Comparison of ENCODE assay signal across 8 mouse cellular contexts in the genomic region with DNA sequence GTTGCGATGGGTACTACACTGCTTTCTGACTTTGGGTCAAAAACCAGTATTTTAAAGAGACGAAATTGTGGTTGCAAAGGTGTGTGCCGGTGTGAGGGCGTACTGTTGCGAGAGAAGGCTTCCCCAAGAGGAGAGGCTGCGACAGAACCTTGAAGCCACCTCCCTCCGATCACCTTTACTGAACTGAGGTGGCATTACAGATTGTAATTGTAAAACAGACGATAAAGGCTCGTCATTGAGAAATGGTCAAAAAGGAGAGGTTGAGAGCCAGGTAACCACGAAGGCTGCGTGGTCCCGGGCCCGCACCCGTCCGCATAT. TPM values are rescaled to one million over a fixed set of nuclear protein-coding genes. Genes with fewer than 3 reads are reported as not detected.
A peak's percentile ranks its signal among the peaks of the same experiment; 100 is the strongest.
DNase-seq lines count a peak whose midpoint lies in the region; ATAC-seq and TF ChIP-seq lines count a peak whose summit lies in the region.

No protein-coding gene starts in this region.

- H3K36me3 ChIP-seq in testis, adult 2 months (ENCODE audit: control insufficient read depth, insufficient read depth, low read length), result no peaks in the 10 kb centered on the region; the same call in 1 of the 2 replicates
- no peaks in the 10 kb centered on the region for H3K36me3 ChIP-seq in intestine, postnatal 0 days (ENCODE audit: control insufficient read depth, insufficient read depth)
- H3K36me3 ChIP-seq in neural tube, embryonic 13.5 days, result no peaks in the 10 kb centered on the region

- no peaks in the 10 kb centered on the region for H3K9me3 ChIP-seq in intestine, postnatal 0 days (ENCODE audit: control insufficient read depth)
- no peaks in the 10 kb centered on the region for H3K9me3 ChIP-seq in neural tube, embryonic 13.5 days

- H3K4me3 ChIP-seq in cerebellum, adult 2 months (replicated peaks; ENCODE audit: insufficient read depth, low read depth, low read length), result peak overlapping the region; percentile 70
- peak overlapping the region; percentile 88 for H3K4me3 ChIP-seq in testis, adult 2 months (ENCODE audit: control insufficient read depth, low read depth, low read length)
- peak overlapping the region; percentile 76 for H3K4me3 ChIP-seq in intestine, postnatal 0 days (ENCODE audit: low read depth, low read length)
- H3K4me3 ChIP-seq in neural tube, embryonic 13.5 days, result peak overlapping the region; percentile 76

- peak overlapping the region; percentile 66 for H3K9ac ChIP-seq in intestine, postnatal 0 days (ENCODE audit: low read depth, low read length)
- peak overlapping the region; percentile 83 for H3K9ac ChIP-seq in neural tube, embryonic 13.5 days

- TF ChIP-seq POLR2A in cerebellum, adult 2 months (IDR thresholded peaks at IDR 0.05; ENCODE audit: borderline replicate concordance, insufficient read depth, low read length), result no peak
- no peak for TF ChIP-seq POLR2A in testis, adult 2 months (IDR thresholded peaks at IDR 0.05; ENCODE audit: control insufficient read depth, low read depth, low read length)

- peak; percentile 0; the same call in 1 of the 2 replicates for ATAC-seq in intestine, postnatal 0 days
- no peak; the same call in 1 of the 2 replicates for ATAC-seq in neural tube, embryonic 13.5 days (ENCODE audit: low read depth)

- peaks cover 8% of the 10 kb centered on the region for H3K4me1 ChIP-seq in cerebellum, adult 2 months (ENCODE audit: control insufficient read depth, insufficient read depth, low read length)
- peaks cover 2% of the 10 kb centered on the region for H3K4me1 ChIP-seq in testis, adult 2 months (ENCODE audit: control insufficient read depth, insufficient read depth, low read length)
- peaks cover 3% of the 10 kb centered on the region; the same call in 1 of the 2 replicates for H3K4me1 ChIP-seq in intestine, postnatal 0 days (replicated peaks; ENCODE audit: control insufficient read depth, insufficient read depth, low read length)
- peaks cover 17% of the 10 kb centered on the region for H3K4me1 ChIP-seq in neural tube, embryonic 13.5 days (replicated peaks)

- WGBS in cerebellum, adult 2 months, result under 1% methylated on average over 15 of the region's 15 CpGs
- 1% methylated on average over 15 of the region's 15 CpGs for WGBS in intestine, postnatal 0 days
- 2% methylated on average over 15 of the region's 15 CpGs for WGBS in neural tube, embryonic 13.5 days

- DNase-seq in cerebellum, adult 2 months, result no peak
- no peak for DNase-seq in cerebellum, postnatal 25 days
- DNase-seq in testis, postnatal 14 days (ENCODE audit: low spot score), result no peak
- no peak for DNase-seq in yolk sac, embryonic 10.5 days (ENCODE audit: low spot score)
- DNase-seq in cerebellum, adult 9-10 months, result no peak

- H3K4me2 ChIP-seq in intestine, postnatal 0 days (replicated peaks; ENCODE audit: low read depth), result peak overlapping the region; percentile 89
- peak overlapping the region; percentile 87 for H3K4me2 ChIP-seq in neural tube, embryonic 13.5 days

- TF ChIP-seq CTCF in cerebellum, adult 2 months (IDR thresholded peaks at IDR 0.05; ENCODE audit: borderline replicate concordance, insufficient read depth, low read depth, low read length), result no peak
- no peak for TF ChIP-seq CTCF in testis, adult 2 months (IDR thresholded peaks at IDR 0.05; ENCODE audit: control insufficient read depth, insufficient read depth, insufficient replicate concordance, low read depth, low read length)
- no peak for TF ChIP-seq CTCF in intestine, postnatal 0 days (IDR thresholded peaks at IDR 0.05; ENCODE audit: low read depth)

- H3K27ac ChIP-seq in cerebellum, adult 2 months (ENCODE audit: insufficient read depth, low read length), result peak overlapping the region; percentile 42
- peak overlapping the region; percentile 93 for H3K27ac ChIP-seq in testis, adult 2 months (ENCODE audit: control insufficient read depth, insufficient read depth, low read depth, low read length)
- peak overlapping the region; percentile 96 for H3K27ac ChIP-seq in intestine, postnatal 0 days (ENCODE audit: low read depth, low read length)
- H3K27ac ChIP-seq in neural tube, embryonic 13.5 days (replicated peaks), result peak overlapping the region; percentile 87

- H3K27me3 ChIP-seq in cerebellum, adult 2 months (ENCODE audit: control insufficient read depth, insufficient read depth, low read length), result no peaks in the 10 kb centered on the region
- H3K27me3 ChIP-seq in testis, adult 2 months (ENCODE audit: control insufficient read depth, insufficient read depth, low read length), result no peaks in the 10 kb centered on the region
- no peaks in the 10 kb centered on the region for H3K27me3 ChIP-seq in intestine, postnatal 0 days (replicated peaks; ENCODE audit: control insufficient read depth, insufficient read depth, low read length)
- no peaks in the 10 kb centered on the region for H3K27me3 ChIP-seq in neural tube, embryonic 13.5 days

RNA-seq across cellular contexts. Expression of a gene that starts 0.6 kb away (rescaled TPM):
- polyA plus RNA-seq in cerebellum, adult 2 months (2012; rRNA removed), result 50.4 and 52.6 TPM in 2 replicates
- polyA plus RNA-seq in testis, adult 2 months (2012; rRNA removed), result 13.3 and 15.8 TPM in 2 replicates
- polyA plus RNA-seq in intestine, postnatal 0 days (2015; fragmentation: Nextera tagmentation; extraction: Ambion mirVana), result 17.7 and 18.4 TPM in 2 replicates
- 26.6 and 28.1 TPM in 2 replicates for polyA plus RNA-seq in neural tube, embryonic 13.5 days (2015; fragmentation: Nextera tagmentation; extraction: Ambion mirVana)

RNA-seq across cellular contexts. Expression of a gene that starts 18.2 kb away (rescaled TPM):
- polyA plus RNA-seq in cerebellum, adult 2 months (2012; rRNA removed), result 0.36 and 0.49 TPM in 2 replicates
- polyA plus RNA-seq in testis, adult 2 months (2012; rRNA removed), result 1.1 and 1.7 TPM in 2 replicates
- not detected in 2 replicates for polyA plus RNA-seq in intestine, postnatal 0 days (2015; fragmentation: Nextera tagmentation; extraction: Ambion mirVana)
- polyA plus RNA-seq in neural tube, embryonic 13.5 days (2015; fragmentation: Nextera tagmentation; extraction: Ambion mirVana), result 1.5 TPM in 1 of 2 replicates, not detected in the other

RNA-seq across cellular contexts. Expression of a gene that starts 44.2 kb away (rescaled TPM):
- 27.3 and 30.1 TPM in 2 replicates for polyA plus RNA-seq in cerebellum, adult 2 months (2012; rRNA removed)
- 4.4 and 7.7 TPM in 2 replicates for polyA plus RNA-seq in testis, adult 2 months (2012; rRNA removed)
- polyA plus RNA-seq in intestine, postnatal 0 days (2015; fragmentation: Nextera tagmentation; extraction: Ambion mirVana), result 34.1 and 37.5 TPM in 2 replicates
- 76.1 and 85.3 TPM in 2 replicates for polyA plus RNA-seq in neural tube, embryonic 13.5 days (2015; fragmentation: Nextera tagmentation; extraction: Ambion mirVana)

Comparison
In these comparisons a context has a peak if more than half of its experiments do, and no peak if none do; other contexts are left out.
1. H3K27ac ChIP-seq: peak in every context shown above with its lines; median percentile 96 in intestine, postnatal 0 days; 93 in testis, adult 2 months; 87 in neural tube, embryonic 13.5 days; 42 in cerebellum, adult 2 months.